In genomic region chr8:109172701-109173100, GRCm38 (mm10) we compare ENCODE assay signal across 17 mouse cellular contexts.
"Had no signal": no experiment of that assay in that cellular context is flagged by ENCODE, and none has a peak within 500 bp of the region (broad histone marks: within the 10 kb centered on the region; RNA-seq: fewer than 3 reads in every experiment).

No protein-coding gene starts in this region.

- ATAC-seq: liver, embryonic 12.5 days; liver, postnatal 0 days; lung, postnatal 0 days; midbrain, embryonic 13.5 days; midbrain, embryonic 15.5 days; midbrain, embryonic 16.5 days had no signal

- DNase-seq: left cerebral cortex, postnatal 4 days; liver; liver, embryonic 13.5 days; liver, postnatal 0 days; lung, adult 18-20 months; lung, adult 2 months; lung, embryonic 14.5 days; lung, postnatal 10 days; lung, postnatal 14 days; lung, postnatal 36 days; lung, postnatal 4 days; midbrain, embryonic 14.5 days had no signal
